Mouse (Mus musculus): ENCODE results near the gene Pgm3. TPM values are rescaled to one million over a fixed set of nuclear protein-coding genes. Genes with fewer than 3 reads are reported as not detected.

The Pgm3 gene
- polyA plus RNA-seq, 1 experiment from 2014 or later, result 32.6 TPM

- H3K36me3 ChIP-seq (ENCODE audit: insufficient read depth, low read length), result 0 out of 2 replicates have a peak, but pooled peaks cover 7% of the 10 kb centered on the region
- H3K9ac ChIP-seq (ENCODE audit: low read depth, low read length), result no peak overlapping the region
- no peaks in the 10 kb centered on the region for H3K27me3 ChIP-seq (ENCODE audit: insufficient read depth, low read length)
- 64% methylated on average over 10 of the region's 10 CpGs for WGBS
- H3K4me3 ChIP-seq (replicated peaks; ENCODE audit: low read depth, low read length), result peak overlapping the region; percentile 78; the same call in 1 of the 2 replicates
- no peak overlapping the region for H3K27ac ChIP-seq
- no peak for TF ChIP-seq CTCF (IDR thresholded peaks at IDR 0.05; ENCODE audit: low read depth)
- H3K9me3 ChIP-seq (replicated peaks; ENCODE audit: low read length), result no peaks in the 10 kb centered on the region
- peak; percentile 16 for DNase-seq (ENCODE audit: low spot score)
- H3K4me2 ChIP-seq (ENCODE audit: low read length), result peak overlapping the region; percentile 75
- ATAC-seq (replicated peaks; ENCODE audit: low FRiP score, low read depth), result no peak
- no peaks in the 10 kb centered on the region for H3K4me1 ChIP-seq (replicated peaks; ENCODE audit: insufficient read depth, low read length)
These were observed 1.3 kb downstream of the Pgm3 start for GRCm38 (mm10) chr9:86570261-86570890.

DNA sequence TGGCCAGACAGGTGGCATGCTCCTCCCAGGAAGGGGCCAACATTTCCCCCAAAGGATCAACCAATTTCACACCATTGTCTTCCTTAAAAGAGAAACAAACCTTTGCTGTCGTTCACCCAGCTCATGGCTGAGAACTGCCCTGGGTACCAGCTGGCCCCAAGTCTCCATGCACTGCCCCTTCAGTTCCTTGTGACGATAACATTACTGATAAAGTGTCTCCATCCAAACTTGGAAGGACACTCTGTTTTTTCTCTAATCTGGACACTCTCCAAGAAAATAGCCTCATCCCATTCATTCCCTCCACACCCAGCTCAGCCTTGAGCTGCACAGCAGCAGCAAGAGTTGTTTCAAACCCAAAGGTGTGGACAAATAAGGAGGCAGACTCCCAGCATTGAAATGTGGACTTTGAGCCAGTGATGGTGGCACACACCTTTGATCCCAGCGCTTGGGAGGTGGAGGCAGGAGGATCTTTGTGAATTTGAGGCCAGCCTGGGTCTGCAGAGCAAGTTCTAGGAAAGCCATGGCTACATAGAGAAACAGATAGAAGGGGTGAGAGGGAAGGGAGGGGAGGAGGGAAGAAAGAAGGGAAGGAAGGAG is 2.2 kb downstream of the Pgm3 start:
- H3K36me3 ChIP-seq (ENCODE audit: insufficient read depth, low read length), result 0 out of 2 replicates have a peak, but pooled peaks cover 14% of the 10 kb centered on the region
- DNase-seq (ENCODE audit: low spot score), result no peak
- no peak for TF ChIP-seq CTCF (IDR thresholded peaks at IDR 0.05; ENCODE audit: low read depth)
- no peaks in the 10 kb centered on the region for H3K27me3 ChIP-seq (ENCODE audit: insufficient read depth, low read length)
- no peak overlapping the region for H3K4me2 ChIP-seq (ENCODE audit: low read length)
- WGBS, result 87% methylated on average over 3 of the region's 3 CpGs
- no peak overlapping the region for H3K9ac ChIP-seq (ENCODE audit: low read depth, low read length)
- H3K4me1 ChIP-seq (replicated peaks; ENCODE audit: insufficient read depth, low read length), result no peaks in the 10 kb centered on the region
- H3K9me3 ChIP-seq (replicated peaks; ENCODE audit: low read length), result no peaks in the 10 kb centered on the region
- no peak for ATAC-seq (replicated peaks; ENCODE audit: low FRiP score, low read depth)
- no peak overlapping the region for H3K4me3 ChIP-seq (replicated peaks; ENCODE audit: low read depth, low read length)
- H3K27ac ChIP-seq, result no peak overlapping the region

DNA sequence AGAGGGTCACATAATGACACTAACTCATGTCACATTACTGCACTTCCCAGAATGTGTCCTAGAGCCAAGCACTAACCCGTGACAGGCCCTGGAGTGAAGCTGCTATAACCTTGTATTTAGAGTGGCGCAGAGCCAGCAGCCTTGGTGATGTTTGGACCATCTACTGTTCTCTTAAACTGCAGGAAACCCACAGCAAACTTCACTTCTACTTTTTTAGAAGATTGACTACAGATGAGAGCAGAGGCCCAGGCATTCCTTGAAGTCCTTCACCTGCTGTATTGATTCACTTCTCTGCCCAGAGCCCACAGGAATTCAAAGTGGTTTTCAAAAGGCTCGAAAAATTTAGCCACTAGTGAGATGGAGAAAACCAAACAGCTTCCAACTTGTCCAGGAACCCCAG is 11.1 kb downstream of the Pgm3 start:
- no peak overlapping the region for H3K9ac ChIP-seq (ENCODE audit: low read depth, low read length)
- no peak for TF ChIP-seq CTCF (IDR thresholded peaks at IDR 0.05; ENCODE audit: low read depth)
- no peak overlapping the region for H3K4me3 ChIP-seq (replicated peaks; ENCODE audit: low read depth, low read length)
- no peaks in the 10 kb centered on the region for H3K27me3 ChIP-seq (ENCODE audit: insufficient read depth, low read length)
- H3K4me1 ChIP-seq (replicated peaks; ENCODE audit: insufficient read depth, low read length), result no peaks in the 10 kb centered on the region
- 57% methylated on average over 3 of the region's 3 CpGs for WGBS
- peaks cover 56% of the 10 kb centered on the region; the same call in 1 of the 2 replicates for H3K36me3 ChIP-seq (ENCODE audit: insufficient read depth, low read length)
- no peak overlapping the region for H3K4me2 ChIP-seq (ENCODE audit: low read length)
- DNase-seq (ENCODE audit: low spot score) (peak; percentile 22), ATAC-seq (replicated peaks; ENCODE audit: low FRiP score, low read depth) (no peak)
- no peaks in the 10 kb centered on the region for H3K9me3 ChIP-seq (replicated peaks; ENCODE audit: low read length)
- no peak overlapping the region for H3K27ac ChIP-seq

GRCm38 (mm10) chr9:86554641-86555040 is 17.0 kb downstream of the Pgm3 start:
- H3K27ac ChIP-seq, result no peak overlapping the region
- no peak for TF ChIP-seq CTCF (IDR thresholded peaks at IDR 0.05; ENCODE audit: low read depth)
- H3K9me3 ChIP-seq (replicated peaks; ENCODE audit: low read length), result no peaks in the 10 kb centered on the region
- no peak for DNase-seq (ENCODE audit: low spot score)
- H3K36me3 ChIP-seq (ENCODE audit: insufficient read depth, low read length), result peaks cover 30% of the 10 kb centered on the region
- no peak overlapping the region for H3K9ac ChIP-seq (ENCODE audit: low read depth, low read length)
- H3K4me3 ChIP-seq (replicated peaks; ENCODE audit: low read depth, low read length), result no peak overlapping the region
- 80% methylated on average over 4 of the region's 4 CpGs for WGBS
- H3K4me1 ChIP-seq (replicated peaks; ENCODE audit: insufficient read depth, low read length), result no peaks in the 10 kb centered on the region
- ATAC-seq (replicated peaks; ENCODE audit: low FRiP score, low read depth), result no peak
- H3K4me2 ChIP-seq (ENCODE audit: low read length), result no peak overlapping the region
- no peaks in the 10 kb centered on the region for H3K27me3 ChIP-seq (ENCODE audit: insufficient read depth, low read length)

DNA sequence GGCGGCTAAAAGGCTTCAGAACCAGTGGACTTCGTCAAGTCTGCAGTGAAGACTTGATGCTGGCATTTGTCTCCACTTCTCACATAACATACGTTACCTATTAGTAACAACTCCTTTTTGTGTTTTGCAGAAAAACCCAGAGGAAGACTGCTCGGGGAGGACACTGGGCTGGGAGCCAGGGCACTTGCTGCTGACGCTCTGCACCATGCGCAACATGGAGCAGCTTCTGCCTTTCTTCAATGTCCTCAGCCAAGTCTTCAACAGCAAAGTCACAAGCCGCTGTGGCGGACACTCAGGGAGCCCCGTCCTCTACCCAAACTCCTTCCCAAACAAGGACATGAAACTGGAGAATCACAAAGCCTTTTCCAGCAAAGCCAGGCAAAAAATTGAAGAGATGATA is 17.8 kb downstream of the Pgm3 start:
- H3K36me3 ChIP-seq (ENCODE audit: insufficient read depth, low read length), result peaks cover 25% of the 10 kb centered on the region

GRCm38 (mm10) chr9:86550717-86551116 is 20.9 kb downstream of the Pgm3 start:
- DNase-seq (ENCODE audit: low spot score) (no peak), ATAC-seq (replicated peaks; ENCODE audit: low FRiP score, low read depth) (no peak)
- no peak overlapping the region for H3K4me2 ChIP-seq (ENCODE audit: low read length)
- 87% methylated on average over 3 of the region's 3 CpGs for whole genome bisulfite sequencing
- no peak overlapping the region for H3K4me3 ChIP-seq (replicated peaks; ENCODE audit: low read depth, low read length)
- no peak overlapping the region for H3K27ac ChIP-seq
- H3K9ac ChIP-seq (ENCODE audit: low read depth, low read length), result no peak overlapping the region
- TF ChIP-seq CTCF (IDR thresholded peaks at IDR 0.05; ENCODE audit: low read depth), result no peak
- peaks cover 18% of the 10 kb centered on the region; the same call in 1 of the 2 replicates for H3K36me3 ChIP-seq (ENCODE audit: insufficient read depth, low read length)
- H3K27me3 ChIP-seq (ENCODE audit: insufficient read depth, low read length), result no peaks in the 10 kb centered on the region
- H3K4me1 ChIP-seq (replicated peaks; ENCODE audit: insufficient read depth, low read length), result no peaks in the 10 kb centered on the region
- no peaks in the 10 kb centered on the region for H3K9me3 ChIP-seq (replicated peaks; ENCODE audit: low read length)

More for the DNA sequence above, 17.8 kb downstream of the Pgm3 start:
- no peak for TF ChIP-seq CTCF (IDR thresholded peaks at IDR 0.05; ENCODE audit: low read depth)
- Histone ChIP-seq H3K27me3 (ENCODE audit: insufficient read depth, low read length) (no peaks in the 10 kb centered on the region), H3K9me3 (replicated peaks; ENCODE audit: low read length) (no peaks in the 10 kb centered on the region), H3K4me3 (replicated peaks; ENCODE audit: low read depth, low read length) (no peak overlapping the region), H3K4me2 (ENCODE audit: low read length) (no peak overlapping the region), H3K4me1 (replicated peaks; ENCODE audit: insufficient read depth, low read length) (no peaks in the 10 kb centered on the region), H3K9ac (ENCODE audit: low read depth, low read length) (no peak overlapping the region), H3K27ac (no peak overlapping the region)
- no peak for DNase-seq (ENCODE audit: low spot score)
- ATAC-seq (replicated peaks; ENCODE audit: low FRiP score, low read depth), result no peak
- WGBS, result 85% methylated on average over 9 of the region's 9 CpGs

Data from kidney, postnatal 0 days (tissue).